Mouse (Mus musculus) liver, adult 2 months (tissue): ENCODE measurements at regions not wholly inside any gene's neighbourhood (a gene's known extent, or its start where the extent isn't known, plus 50 kb on each side); places are given as distances from the start of the nearest gene placed in this dataset.

ENCODE experiments used
- DNase-seq: peaks from one replicate; pipeline ENCODE4 v3.0.0-alpha.2; 2011; ENCODE audit warnings: low read depth, low spot score; ENCODE audit errors: extremely low read depth
- H3K27ac ChIP-seq: fragments of 200-500 bp; replicated peaks from 2 replicates; pipeline ENCODE4 v1.5.1; 2012; ENCODE audit warnings: low read depth, mild to moderate bottlenecking, control low read depth, inconsistent platforms, low read length; ENCODE audit not compliant: insufficient read depth
- H3K27me3 ChIP-seq: fragments of 200-500 bp; 2 replicates; pipeline ENCODE4 v1.6.1; 2012; ENCODE audit warnings: mild to moderate bottlenecking, moderate library complexity, low read length, inconsistent platforms; ENCODE audit not compliant: control insufficient read depth, insufficient read depth
- H3K36me3 ChIP-seq: fragments of 200-500 bp; 2 replicates; pipeline ENCODE4 v1.6.1; 2012; ENCODE audit warnings: low read length, inconsistent platforms; ENCODE audit not compliant: control insufficient read depth, insufficient read depth
- H3K4me1 ChIP-seq: fragments of 200-500 bp; 2 replicates; pipeline ENCODE4 v1.6.1; 2011; ENCODE audit warnings: low read length; ENCODE audit not compliant: control insufficient read depth, insufficient read depth
- H3K4me3 ChIP-seq: fragments of 200-500 bp; 2 replicates; pipeline ENCODE4 v1.5.1; 2011; ENCODE audit warnings: low read depth, mild to moderate bottlenecking, control low read depth, low read length, moderate library complexity; ENCODE audit not compliant: insufficient read depth
- H3K79me2 ChIP-seq: fragments of 200-500 bp; 2 replicates; pipeline ENCODE4 v1.6.1; 2012; ENCODE audit warnings: inconsistent platforms, mild to moderate bottlenecking, low read length, moderate library complexity; ENCODE audit not compliant: control insufficient read depth, insufficient read depth
- H3K9ac ChIP-seq: fragments of 200-500 bp; 2 replicates; pipeline ENCODE4 v1.6.1; 2012; ENCODE audit warnings: low read depth, mild to moderate bottlenecking, control low read depth, inconsistent platforms, low read length
- CTCF ChIP-seq: fragments of 200-500 bp; IDR thresholded peaks from 2 replicates; pipeline ENCODE4 v1.5.1; 2011; ENCODE audit warnings: low read depth, low read length, control low read depth
- POLR2A ChIP-seq: fragments of 200-500 bp; IDR thresholded peaks from 2 replicates; pipeline ENCODE4 v1.6.1; 2011; ENCODE audit warnings: low read length, control low read depth; ENCODE audit not compliant: insufficient read depth; ENCODE audit errors: extremely low read depth
- WGBS: fragments of 180-500 bp; shearing (Covaris S2); methylation state at CpG from one replicate; pipeline ENCODE4 v1.1.7; 2018; 5-methylcytosine and 5-hydroxymethylcytosine counted together

DNA sequence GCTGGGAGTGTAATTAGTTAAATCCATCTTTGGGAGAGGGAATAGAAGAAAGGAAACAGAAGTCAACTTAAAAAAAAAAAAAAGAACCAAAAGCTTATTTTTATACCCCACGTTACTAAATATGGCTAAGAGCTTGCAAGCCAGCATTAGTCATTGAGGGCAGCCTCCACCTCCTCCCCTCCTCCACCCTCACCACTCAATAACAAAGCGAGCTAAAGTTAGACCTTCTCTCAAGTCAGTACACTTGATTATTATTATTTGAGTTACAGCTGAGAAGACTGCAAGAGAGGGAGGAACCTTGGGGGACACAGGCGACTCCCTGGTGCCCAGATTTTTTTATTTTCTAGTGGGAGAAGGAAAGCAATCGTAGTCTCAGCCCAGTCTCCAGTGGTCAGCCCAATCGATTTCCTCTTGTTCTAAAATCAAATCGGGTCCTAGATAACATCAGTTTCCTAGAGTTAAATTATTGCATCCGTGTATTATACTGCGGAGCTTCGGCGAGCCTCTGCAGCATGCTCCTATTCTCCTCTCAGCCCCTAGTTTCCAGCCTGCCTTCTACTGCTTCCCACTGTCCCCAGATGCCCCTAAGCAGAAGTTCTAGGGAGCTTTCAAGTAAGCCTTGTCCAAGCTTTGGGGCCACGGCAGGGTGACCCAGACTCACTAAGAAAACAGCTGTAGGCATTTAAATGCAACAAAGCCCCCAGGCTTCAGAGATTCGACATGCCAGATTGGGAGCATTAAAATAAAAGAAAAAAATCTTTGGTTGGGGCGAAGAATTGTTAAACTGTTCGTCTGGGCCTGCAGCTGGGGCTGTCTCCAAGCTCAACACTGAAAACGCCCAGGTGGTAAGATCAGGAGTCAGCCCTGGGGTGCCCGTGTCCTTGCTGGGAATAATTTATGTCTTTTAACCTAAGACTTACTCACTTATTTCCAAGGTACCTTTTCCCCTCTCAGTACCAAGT, 196.0 kb upstream of the BC052040 start:
- Histone ChIP-seq H3K79me2 (no peaks in the 10 kb centered on the region), H3K4me1 (no peaks in the 10 kb centered on the region), H3K4me3 (no peak overlapping the region), H3K9ac (no peak overlapping the region), H3K27me3 (no peaks in the 10 kb centered on the region), H3K27ac (no peak overlapping the region), H3K36me3 (no peaks in the 10 kb centered on the region)
- no peak for DNase-seq
- no peak for TF ChIP-seq CTCF
- no peak for TF ChIP-seq POLR2A
- WGBS, result 79% methylated on average over 16 of the region's 16 CpGs

DNA sequence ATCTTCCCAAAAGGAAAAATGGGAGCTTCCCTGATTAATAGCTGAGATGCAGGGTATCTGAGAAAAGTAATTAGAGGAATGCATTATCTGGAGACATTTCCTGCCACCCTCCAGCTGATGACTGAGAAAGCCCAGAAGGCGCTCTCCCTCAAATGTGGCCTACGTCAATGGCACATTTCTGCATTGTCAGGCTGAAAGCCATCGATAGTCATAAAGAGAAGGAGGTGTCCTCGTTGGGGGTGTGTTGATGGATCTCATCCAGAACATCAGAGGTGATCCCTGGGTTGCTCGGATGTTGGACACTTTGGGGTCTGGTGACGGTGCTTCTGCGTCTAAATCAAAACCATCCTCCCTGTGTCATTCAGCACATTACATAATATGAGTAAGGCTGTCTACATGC, 189.9 kb upstream of the BC052040 start:
- DNase-seq, result no peak
- no peak overlapping the region for H3K27ac ChIP-seq
- H3K9ac ChIP-seq, result no peak overlapping the region
- H3K79me2 ChIP-seq, result no peaks in the 10 kb centered on the region
- H3K4me1 ChIP-seq, result no peaks in the 10 kb centered on the region
- 84% methylated on average over 7 of the region's 7 CpGs for WGBS
- TF ChIP-seq CTCF (no peak), POLR2A (no peak)
- no peak overlapping the region for H3K4me3 ChIP-seq
- no peaks in the 10 kb centered on the region for H3K36me3 ChIP-seq
- no peaks in the 10 kb centered on the region for H3K27me3 ChIP-seq

DNA sequence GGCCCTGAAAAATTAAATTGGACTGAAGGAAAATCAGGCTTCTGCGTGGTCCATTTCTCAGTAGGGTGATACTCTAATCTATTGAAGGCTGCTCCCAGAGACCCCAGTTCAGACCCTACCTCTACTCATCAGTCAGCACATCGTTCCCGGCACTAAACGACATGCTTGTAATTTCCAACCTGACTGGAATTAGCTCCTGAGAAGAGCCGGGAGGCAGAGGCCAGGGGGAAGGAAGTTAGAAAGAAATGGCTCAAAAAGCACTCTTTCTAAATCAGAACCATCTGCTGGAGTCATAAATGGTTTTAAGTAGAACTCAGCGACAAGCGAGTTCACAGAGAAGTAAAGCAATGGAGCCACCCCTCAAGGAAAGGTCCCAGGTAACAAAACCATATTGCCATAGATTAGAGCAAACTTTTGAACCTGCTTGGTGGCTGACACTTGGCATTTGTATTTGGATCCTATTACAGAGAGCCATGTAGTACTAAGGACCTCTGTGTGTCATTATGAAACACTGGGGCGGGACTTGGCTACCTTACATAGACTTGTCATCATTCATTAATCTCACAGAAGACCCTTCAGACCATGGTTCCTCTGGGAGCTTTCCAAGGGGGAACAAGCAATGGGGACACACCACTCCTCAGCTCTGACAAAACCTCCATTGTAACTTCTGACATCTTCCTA, 189.3 kb upstream of the BC052040 start:
- 90% methylated on average over 8 of the region's 8 CpGs for WGBS

DNA sequence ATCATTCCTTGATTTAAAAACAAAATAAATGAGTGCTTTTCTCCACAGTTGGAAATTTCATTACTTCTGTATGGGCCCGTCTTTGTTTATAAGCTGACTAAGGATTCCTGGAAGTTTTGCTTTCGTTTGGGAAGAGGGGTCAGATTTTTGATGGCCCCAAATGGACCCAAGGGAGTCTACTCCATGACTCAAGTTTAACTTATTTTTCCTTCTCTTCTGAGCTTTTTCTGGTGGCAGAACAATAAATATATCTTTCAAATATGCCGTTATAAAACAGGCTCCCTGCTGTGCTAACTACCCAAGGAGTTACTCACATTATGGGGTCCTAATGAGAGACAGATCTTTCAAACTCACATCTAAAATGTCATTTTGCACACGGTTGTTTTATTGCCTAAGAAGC, 187.4 kb upstream of the BC052040 start:
- Histone ChIP-seq H3K27ac (no peak overlapping the region), H3K79me2 (no peaks in the 10 kb centered on the region), H3K27me3 (no peaks in the 10 kb centered on the region), H3K4me3 (no peak overlapping the region), H3K9ac (no peak overlapping the region), H3K36me3 (no peaks in the 10 kb centered on the region), H3K4me1 (no peaks in the 10 kb centered on the region)
- no peak for TF ChIP-seq POLR2A
- TF ChIP-seq CTCF, result no peak
- no peak for DNase-seq
- WGBS, result 76% methylated on average over 4 of the region's 4 CpGs

More for the DNA sequence above, 189.3 kb upstream of the BC052040 start:
- no peaks in the 10 kb centered on the region for H3K36me3 ChIP-seq
- H3K79me2 ChIP-seq, result no peaks in the 10 kb centered on the region
- H3K4me1 ChIP-seq, result no peaks in the 10 kb centered on the region
- H3K9ac ChIP-seq, result no peak overlapping the region
- no peak overlapping the region for H3K27ac ChIP-seq
- DNase-seq, result no peak
- TF ChIP-seq POLR2A (no peak), CTCF (no peak)
- H3K27me3 ChIP-seq, result no peaks in the 10 kb centered on the region
- no peak overlapping the region for H3K4me3 ChIP-seq

DNA sequence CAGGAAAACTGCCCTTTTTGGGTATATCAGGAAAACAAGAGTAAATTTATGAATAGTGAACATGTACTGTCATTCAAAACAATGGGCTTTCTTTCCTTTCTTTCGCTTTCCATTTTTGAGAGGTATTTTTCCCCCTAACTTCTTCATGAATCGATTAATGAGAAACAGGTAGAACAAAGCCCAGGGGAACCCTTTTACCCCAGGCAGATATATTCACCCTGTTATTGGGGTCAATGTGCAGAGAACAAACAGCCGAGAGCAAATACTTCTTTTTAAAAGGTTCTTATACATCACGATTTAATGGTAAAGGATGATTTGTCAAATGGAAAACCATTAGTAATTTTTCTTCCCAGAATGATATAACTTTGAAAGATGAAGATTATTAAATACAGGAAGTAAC, 183.0 kb upstream of the BC052040 start:
- H3K27me3 ChIP-seq, result no peaks in the 10 kb centered on the region
- no peak overlapping the region for H3K27ac ChIP-seq
- no peaks in the 10 kb centered on the region for H3K79me2 ChIP-seq
- H3K9ac ChIP-seq, result no peak overlapping the region
- no peak for DNase-seq
- no peaks in the 10 kb centered on the region for H3K4me1 ChIP-seq
- no peaks in the 10 kb centered on the region for H3K36me3 ChIP-seq
- WGBS, result 90% methylated on average over 4 of the region's 4 CpGs
- TF ChIP-seq POLR2A (no peak), CTCF (no peak)
- no peak overlapping the region for H3K4me3 ChIP-seq
